Mouse (Mus musculus) embryonic facial prominence, embryonic 11.5 days (tissue): ENCODE data around the gene Grin2c. TPM values are rescaled to one million over a fixed set of nuclear protein-coding genes. Genes with fewer than 3 reads are reported as not detected.

Source experiments
- microRNA-seq: library from miRNA; unstranded; fragments of <30 nt; microRNA quantifications from one replicate; pipeline ENCODE4, GENCODE M21; 2016; ENCODE audit warnings: borderline number of aligned reads
- polyA plus RNA-seq: library from polyadenylated mRNA; unstranded; fragments of >200 nt; fragmentation: Nextera tagmentation; extraction: Ambion mirVana; gene quantifications from 2 replicates; pipeline ENCODE4 v1.2.1, GENCODE M21; 2014

Grin2c gene
- polyA plus RNA-seq, 1 experiment from 2014 or later, result 0.04 TPM

Small RNA genes within 50 kb of the gene (microRNA-seq; reads per million reads assigned to microRNA genes)
- gene Gm25837, result not detected

Other genes starting within 250 kb of the Grin2c start
- not detected in 2 replicates for gene Cd300ld4, start 240.2 kb downstream of the Grin2c start, polyA plus RNA-seq
- gene Cd300ld5, start 229.5 kb downstream of the Grin2c start, polyA plus RNA-seq, result not detected in 2 replicates
- gene Cd300ld3, start 218.8 kb downstream of the Grin2c start, polyA plus RNA-seq, result not detected in 2 replicates
- not detected in 2 replicates for gene Cd300e, start 205.1 kb downstream of the Grin2c start, polyA plus RNA-seq
- gene Rab37, start 175.8 kb downstream of the Grin2c start, polyA plus RNA-seq, result 1.4 and 1.9 TPM in 2 replicates
- gene Cd300lf, start 133.3 kb downstream of the Grin2c start, polyA plus RNA-seq, result not detected in 2 replicates
- gene Slc9a3r1, start 103.9 kb downstream of the Grin2c start, polyA plus RNA-seq, result 31.3 and 36.0 TPM in 2 replicates
- gene Tmem104, start 79.8 kb downstream of the Grin2c start, polyA plus RNA-seq, result 6.9 and 7.7 TPM in 2 replicates
- 15.5 and 19.5 TPM in 2 replicates for gene Nat9, start 79.4 kb downstream of the Grin2c start, polyA plus RNA-seq
- 12.4 and 12.5 TPM in 2 replicates for gene Fdxr, start 9.8 kb upstream of the Grin2c start, polyA plus RNA-seq
- gene Fads6, start 30.4 kb upstream of the Grin2c start, polyA plus RNA-seq, result 0.14 and 0.28 TPM in 2 replicates
- not detected in 2 replicates for gene Otop2, start 39.9 kb upstream of the Grin2c start, polyA plus RNA-seq
- gene Ush1g, start 54.8 kb upstream of the Grin2c start, polyA plus RNA-seq, result not detected in 2 replicates
- not detected in 2 replicates for gene Otop3, start 67.5 kb upstream of the Grin2c start, polyA plus RNA-seq
- gene Hid1, start 100.5 kb upstream of the Grin2c start, polyA plus RNA-seq, result 6.9 and 7.1 TPM in 2 replicates
- 15.2 and 15.7 TPM in 2 replicates for gene Cdr2l, start 114.7 kb upstream of the Grin2c start, polyA plus RNA-seq
- gene Mrpl58, start 136.5 kb upstream of the Grin2c start, polyA plus RNA-seq, result 217 and 221 TPM in 2 replicates
- gene Atp5h, start 152.7 kb upstream of the Grin2c start, polyA plus RNA-seq, result 893 and 931 TPM in 2 replicates
- gene Kctd2, start 152.9 kb upstream of the Grin2c start, polyA plus RNA-seq, result 18.8 and 21.0 TPM in 2 replicates
- gene Trim80, start 173.3 kb upstream of the Grin2c start, polyA plus RNA-seq, result not detected in 2 replicates
- 0.22 TPM in 1 of 2 replicates, not detected in the other for gene Slc16a5, start 195.2 kb upstream of the Grin2c start, polyA plus RNA-seq
- 8.1 and 8.7 TPM in 2 replicates for gene Armc7, start 208.4 kb upstream of the Grin2c start, polyA plus RNA-seq
- 67.4 and 70.7 TPM in 2 replicates for gene Nt5c, start 224.6 kb upstream of the Grin2c start, polyA plus RNA-seq
- gene Jpt1, start 247.1 kb upstream of the Grin2c start, polyA plus RNA-seq, result 654 and 692 TPM in 2 replicates